20 mouse cellular contexts compared by ENCODE assay signal in the genomic region with DNA sequence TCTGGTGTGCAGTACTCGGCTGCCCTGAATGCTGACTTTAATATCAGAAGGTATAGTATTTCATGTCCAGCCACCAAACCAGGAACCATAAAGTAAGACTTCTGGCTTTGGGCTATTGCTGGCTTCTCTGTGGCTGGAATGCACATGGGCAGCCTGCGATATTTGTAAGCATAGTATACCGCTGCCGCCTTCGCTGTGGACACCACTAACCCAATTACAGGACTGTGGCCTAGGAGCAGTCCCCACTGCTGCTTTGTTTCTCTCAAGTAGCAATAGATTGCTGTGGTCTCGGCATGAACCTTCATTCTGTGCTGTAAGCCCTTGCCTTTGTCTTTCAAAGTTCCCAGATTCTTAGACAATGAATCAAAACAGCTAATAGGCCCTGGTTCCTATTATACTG.
DNase-seq lines count a peak whose midpoint lies in the region; TF ChIP-seq lines count a peak whose summit lies in the region.
"Had no signal": no experiment of that assay in that cellular context is flagged by ENCODE, and none has a peak within 500 bp of the region (broad histone marks: within the 10 kb centered on the region; RNA-seq: fewer than 3 reads in every experiment).

No protein-coding gene starts in this region.

- peak overlapping the region; percentile 37 for H3K4me2 ChIP-seq in myocyte (ENCODE audit: low read depth)
- H3K4me2 ChIP-seq: hindbrain, embryonic 13.5 days; midbrain, embryonic 11.5 days; neural tube, embryonic 12.5 days had no signal

- H3K4me1 ChIP-seq in embryonic fibroblast, embryonic 13.5 days (ENCODE audit: control insufficient read depth, insufficient read depth, low read length) = peaks cover 8% of the 10 kb centered on the region
- H3K4me1 ChIP-seq: heart, embryonic 10.5 days; hindbrain, embryonic 13.5 days; neural tube, embryonic 12.5 days had no signal

- peak; percentile 37 for DNase-seq in gastrocnemius, adult 2 months
- no peak for DNase-seq in gastrocnemius, postnatal 4 days (ENCODE audit: low spot score in 2 of 2)
- DNase-seq in ZHBTc4 (ENCODE audit: low read depth, low spot score) = peak; percentile 11
- no peak for DNase-seq in adrenal gland, postnatal 25 days
- no peak for DNase-seq in frontal cortex, postnatal 10 days (ENCODE audit: low spot score in 2 of 2)
- DNase-seq in ovary, postnatal 14 days (ENCODE audit: low spot score) = no peak
- DNase-seq: adrenal gland, postnatal 36 days; cerebellum, adult 2 months; cerebellum, postnatal 36 days; forebrain, postnatal 0 days; kidney, adult 8-10 months; kidney, postnatal 14 days; thymus, adult 2 months had no signal

- no peak for TF ChIP-seq CTCF in gastrocnemius, adult 2 months (IDR thresholded peaks at IDR 0.05)
- no peak for TF ChIP-seq CTCF in embryonic fibroblast, embryonic 13.5 days (IDR thresholded peaks at IDR 0.05; ENCODE audit: borderline replicate concordance, insufficient read depth, low read length)

- no peak for TF ChIP-seq POLR2A in embryonic fibroblast, embryonic 13.5 days (IDR thresholded peaks at IDR 0.05; ENCODE audit: low read depth, low read length)
- no peak for TF ChIP-seq POLR2A in myocyte (IDR thresholded peaks at IDR 0.05; ENCODE audit: insufficient read length, low read depth)

- peak overlapping the region; percentile 50 for H3K27ac ChIP-seq in gastrocnemius, adult 2 months
- peak overlapping the region; percentile 96 for H3K27ac ChIP-seq in embryonic fibroblast, embryonic 13.5 days (ENCODE audit: insufficient read depth, low read length)
- H3K27ac ChIP-seq: heart, embryonic 10.5 days; hindbrain, embryonic 13.5 days; left cerebral cortex, adult 2 months; neural tube, embryonic 12.5 days had no signal

- intact Hi-C loops in gastrocnemius, adult 2 months (cut with DNase I) = loop anchor here (5.0 kb wide), 2 partner anchors 36 to 116 kb away; no protein-coding TSS in a partner anchor

- peaks cover 54% of the 10 kb centered on the region for H3K36me3 ChIP-seq in myocyte (ENCODE audit: control insufficient read depth, insufficient read depth)
- H3K36me3 ChIP-seq: hindbrain, embryonic 13.5 days had no signal

- H3K27me3 ChIP-seq in myocyte (ENCODE audit: control insufficient read depth, insufficient read depth, insufficient read length) = no peaks in the 10 kb centered on the region
- H3K27me3 ChIP-seq: hindbrain, embryonic 13.5 days; neural tube, embryonic 12.5 days had no signal

- no peak overlapping the region for H3ac ChIP-seq in myocyte (ENCODE audit: control insufficient read depth, insufficient read length)

- H3K4me3 ChIP-seq in gastrocnemius, adult 2 months = no peak overlapping the region
- H3K4me3 ChIP-seq in embryonic fibroblast, embryonic 13.5 days (ENCODE audit: insufficient read depth, low read length) = no peak overlapping the region
- no peak overlapping the region for H3K4me3 ChIP-seq in myocyte
- H3K4me3 ChIP-seq: heart, embryonic 10.5 days; hindbrain, embryonic 13.5 days; left cerebral cortex, adult 2 months; neural tube, embryonic 12.5 days had no signal

- peaks cover 7% of the 10 kb centered on the region for H3K79me2 ChIP-seq in myocyte (ENCODE audit: control insufficient read depth, insufficient read depth)

TF ChIP-seq in myocyte, 11 proteins besides CTCF, POLR2A, EP300 and RAD21:
- TF ChIP-seq E2F4 (IDR thresholded peaks at IDR 0.05; ENCODE audit: insufficient read depth) = no peak

Comparison
In these comparisons a context has a peak if more than half of its experiments do, and no peak if none do; other contexts are left out.
1. DNase-seq: peak in gastrocnemius, adult 2 months (single experiment) and ZHBTc4 (single experiment); none in gastrocnemius, postnatal 4 days (0 of 2), adrenal gland, postnatal 25 days (single experiment), frontal cortex, postnatal 10 days (0 of 2) and ovary, postnatal 14 days (single experiment).